Mouse (Mus musculus) heart, postnatal 0 days (tissue): ENCODE results near the gene Ocrl.

Source experiments
- CTCF ChIP-seq: IDR thresholded peaks from 2 replicates; pipeline ENCODE4 v1.5.1; 2016; ENCODE audit warnings: antibody characterized with exemption, control low read depth, low read depth
- EP300 ChIP-seq: IDR thresholded peaks from 2 replicates; pipeline ENCODE4 v1.6.1; 2016; ENCODE audit warnings: antibody characterized with exemption, low read depth

- TF ChIP-seq CTCF (no peak), EP300 (no peak)
These were observed 19.7 kb upstream of the Ocrl start, which contains the start of gene Smarca1 for GRCm38 (mm10) chrX:47892431-47893024.
